Mouse (Mus musculus) midbrain, embryonic 14.5 days (tissue): ENCODE data around the gene Krt18. TPM values are rescaled to one million over a fixed set of nuclear protein-coding genes. Genes with fewer than 3 reads are reported as not detected.

Source experiments
- ATAC-seq: fragments of 200-750 bp; cut with Nextera tagmentation; 2 replicates; pipeline ENCODE4 v1.8.0; 2017; ENCODE audit warnings: moderate number of reproducible peaks, moderate library complexity; ENCODE audit not compliant: low FRiP score, low TSS enrichment
- DNase-seq: peaks from one replicate; pipeline ENCODE4 v3.0.0-alpha.2; 2015
- H3K27ac ChIP-seq: fragments of 300-500 bp; sonication (generic); replicated peaks from 2 replicates; pipeline ENCODE4 v1.5.1; 2014; ENCODE audit warnings: mild to moderate bottlenecking, low read depth, low read length, moderate library complexity
- H3K27me3 ChIP-seq: fragments of 300-500 bp; sonication (generic); 2 replicates; pipeline ENCODE4 v1.6.1; 2014; ENCODE audit warnings: low read length, control low read depth, mixed read lengths; ENCODE audit not compliant: control insufficient read depth, insufficient read depth
- H3K36me3 ChIP-seq: fragments of 300-500 bp; sonication (generic); 2 replicates; pipeline ENCODE4 v1.6.1; 2014; ENCODE audit warnings: low read length, control low read depth; ENCODE audit not compliant: control insufficient read depth, insufficient read depth
- H3K4me1 ChIP-seq: fragments of 300-500 bp; sonication (generic); 2 replicates; pipeline ENCODE4 v1.6.1; 2014; ENCODE audit warnings: mild to moderate bottlenecking, antibody characterized with exemption, low read length, control low read depth; ENCODE audit not compliant: control insufficient read depth, insufficient read depth
- H3K4me2 ChIP-seq: fragments of 300-500 bp; sonication (generic); 2 replicates; pipeline ENCODE4 v1.6.1; 2014; ENCODE audit warnings: mild to moderate bottlenecking, low read length, moderate library complexity
- H3K4me3 ChIP-seq: fragments of 300-500 bp; sonication (generic); replicated peaks from 2 replicates; pipeline ENCODE4 v1.5.1; 2014; ENCODE audit warnings: low read depth, low read length
- H3K9ac ChIP-seq: fragments of 300-500 bp; sonication (generic); replicated peaks from 2 replicates; pipeline ENCODE4 v1.6.1; 2014; ENCODE audit warnings: mild to moderate bottlenecking, low read length, moderate library complexity
- H3K9me3 ChIP-seq: fragments of 300-500 bp; sonication (generic); 2 replicates; pipeline ENCODE4 v1.6.1; 2016; ENCODE audit warnings: low read length, control low read depth, mixed read lengths; ENCODE audit not compliant: control insufficient read depth
- WGBS: fragments of 180-500 bp; shearing (Covaris S2); extraction: QIAGEN DNeasy Blood & Tissue Kit; methylation state at CpG from one replicate; pipeline ENCODE4 v1.1.7; 2014; 5-methylcytosine and 5-hydroxymethylcytosine counted together
- polyA plus RNA-seq: library from polyadenylated mRNA; unstranded; fragments of >200 nt; fragmentation: Nextera tagmentation; extraction: Ambion mirVana; gene quantifications from 2 replicates; pipeline ENCODE4 v1.2.1, GENCODE M21; 2014

The Krt18 gene
- polyA plus RNA-seq, 1 experiment from 2014 or later, result 1.3 TPM

GRCm38 (mm10) chr15:102016787-102017186, 11.2 kb upstream of the Krt18 start:
- H3K27me3 ChIP-seq, result no peaks in the 10 kb centered on the region
- H3K4me2 ChIP-seq, result no peak overlapping the region
- H3K9me3 ChIP-seq, result no peaks in the 10 kb centered on the region
- H3K4me1 ChIP-seq, result no peaks in the 10 kb centered on the region
- WGBS, result 30% methylated on average over 7 of the region's 7 CpGs
- no peak overlapping the region for H3K9ac ChIP-seq
- H3K27ac ChIP-seq, result no peak overlapping the region
- no peak for DNase-seq
- ATAC-seq, result no peak
- H3K36me3 ChIP-seq, result no peaks in the 10 kb centered on the region
- H3K4me3 ChIP-seq, result no peak overlapping the region

- Histone ChIP-seq H3K27me3 (no peaks in the 10 kb centered on the region), H3K9ac (no peak overlapping the region), H3K9me3 (no peaks in the 10 kb centered on the region), H3K27ac (no peak overlapping the region), H3K4me3 (no peak overlapping the region), H3K36me3 (no peaks in the 10 kb centered on the region), H3K4me1 (no peaks in the 10 kb centered on the region), H3K4me2 (no peak overlapping the region)
- DNase-seq (no peak), ATAC-seq (no peak)
- WGBS, result 27% methylated on average over 7 of the region's 7 CpGs
These were observed 10.0 kb upstream of the Krt18 start for GRCm38 (mm10) chr15:102017918-102018463.

- H3K27me3 ChIP-seq, result peaks cover 18% of the 10 kb centered on the region; the same call in 1 of the 2 replicates
- H3K4me3 ChIP-seq, result no peak overlapping the region
- peaks cover 6% of the 10 kb centered on the region; the same call in 1 of the 2 replicates for H3K4me1 ChIP-seq
- ATAC-seq (no peak), DNase-seq (no peak)
- no peak overlapping the region for H3K4me2 ChIP-seq
- no peaks in the 10 kb centered on the region for H3K36me3 ChIP-seq
- H3K27ac ChIP-seq, result no peak overlapping the region
- H3K9ac ChIP-seq, result no peak overlapping the region
- WGBS, result 27% methylated on average over 8 of the region's 8 CpGs
- H3K9me3 ChIP-seq, result no peaks in the 10 kb centered on the region
These were observed 5.5 kb upstream of the Krt18 start for GRCm38 (mm10) chr15:102022481-102022880.

GRCm38 (mm10) chr15:102023888-102024287, 4.1 kb upstream of the Krt18 start:
- no peak overlapping the region for H3K4me2 ChIP-seq
- DNase-seq (no peak), ATAC-seq (no peak)
- no peaks in the 10 kb centered on the region for H3K36me3 ChIP-seq
- no peak overlapping the region for H3K27ac ChIP-seq
- H3K4me1 ChIP-seq, result peaks cover 9% of the 10 kb centered on the region; the same call in 1 of the 2 replicates
- H3K27me3 ChIP-seq, result peaks cover 27% of the 10 kb centered on the region; the same call in 1 of the 2 replicates
- H3K9ac ChIP-seq, result no peak overlapping the region
- H3K4me3 ChIP-seq, result no peak overlapping the region
- H3K9me3 ChIP-seq, result no peaks in the 10 kb centered on the region
- 64% methylated on average over 8 of the region's 8 CpGs for WGBS

GRCm38 (mm10) chr15:102025136-102025872, 2.7 kb upstream of the Krt18 start:
- no peaks in the 10 kb centered on the region for H3K36me3 ChIP-seq
- no peak overlapping the region for H3K4me3 ChIP-seq
- H3K4me2 ChIP-seq, result peak overlapping the region; percentile 12; the same call in 1 of the 2 replicates
- ATAC-seq, result no peak
- peaks cover 9% of the 10 kb centered on the region; the same call in 1 of the 2 replicates for H3K4me1 ChIP-seq
- WGBS, result 5% methylated on average over 22 of the region's 22 CpGs
- peaks cover 27% of the 10 kb centered on the region; the same call in 1 of the 2 replicates for H3K27me3 ChIP-seq
- H3K9me3 ChIP-seq, result no peaks in the 10 kb centered on the region
- no peak for DNase-seq
- H3K9ac ChIP-seq, result no peak overlapping the region
- no peak overlapping the region for H3K27ac ChIP-seq

GRCm38 (mm10) chr15:102026430-102026829, 1.6 kb upstream of the Krt18 start:
- no peak overlapping the region for H3K9ac ChIP-seq
- WGBS, result 14% methylated on average over 12 of the region's 12 CpGs
- peaks cover 27% of the 10 kb centered on the region; the same call in 1 of the 2 replicates for H3K27me3 ChIP-seq
- H3K4me2 ChIP-seq, result no peak overlapping the region
- DNase-seq, result no peak
- H3K4me1 ChIP-seq, result peaks cover 9% of the 10 kb centered on the region; the same call in 1 of the 2 replicates
- H3K36me3 ChIP-seq, result no peaks in the 10 kb centered on the region
- no peak for ATAC-seq
- no peak overlapping the region for H3K27ac ChIP-seq
- H3K4me3 ChIP-seq, result no peak overlapping the region
- H3K9me3 ChIP-seq, result no peaks in the 10 kb centered on the region

GRCm38 (mm10) chr15:102034121-102035053, 6.4 kb downstream of the Krt18 start:
- Histone ChIP-seq H3K4me1 (no peaks in the 10 kb centered on the region), H3K4me2 (no peak overlapping the region), H3K27ac (no peak overlapping the region), H3K36me3 (no peaks in the 10 kb centered on the region), H3K9ac (no peak overlapping the region), H3K9me3 (no peaks in the 10 kb centered on the region), H3K27me3 (no peaks in the 10 kb centered on the region), H3K4me3 (no peak overlapping the region)
- DNase-seq (no peak), ATAC-seq (no peak)
- WGBS, result 70% methylated on average over 16 of the region's 16 CpGs

- DNase-seq, result no peak
- no peak overlapping the region for H3K27ac ChIP-seq
- no peaks in the 10 kb centered on the region for H3K27me3 ChIP-seq
- H3K4me1 ChIP-seq, result no peaks in the 10 kb centered on the region
- no peak overlapping the region for H3K9ac ChIP-seq
- no peak overlapping the region for H3K4me2 ChIP-seq
- 86% methylated on average over 4 of the region's 4 CpGs for WGBS
- no peak overlapping the region for H3K4me3 ChIP-seq
- no peaks in the 10 kb centered on the region for H3K9me3 ChIP-seq
- no peak for ATAC-seq
- no peaks in the 10 kb centered on the region for H3K36me3 ChIP-seq
These were observed 12.3 kb downstream of the Krt18 start for GRCm38 (mm10) chr15:102040277-102040676.
